Mouse (Mus musculus): ENCODE measurements around the gene H2-DMa.
A peak's percentile ranks its signal among the peaks of the same experiment; 100 is the strongest.

The H2-DMa gene

DNA sequence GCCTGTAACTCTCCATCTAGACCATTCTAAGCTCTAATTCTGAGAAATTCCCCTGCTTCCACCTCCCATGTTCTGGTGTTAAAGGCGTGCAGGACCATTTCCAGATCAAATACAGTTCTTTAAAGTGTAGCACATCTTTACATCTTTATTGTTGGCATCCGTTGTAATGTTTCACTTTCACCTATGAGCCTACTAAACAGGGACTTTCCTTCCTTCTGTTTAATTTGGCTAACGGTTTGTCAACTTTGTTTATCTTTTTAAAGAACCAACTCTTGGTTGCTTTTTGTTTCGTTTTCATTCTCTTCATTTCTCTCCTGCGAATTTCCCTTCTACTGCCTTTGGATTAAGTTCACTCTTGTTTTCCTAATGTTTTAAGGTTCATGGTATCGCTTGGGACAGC, 16.5 kb upstream of the H2-DMa start:
- DNase-seq (ENCODE audit: low read depth, low spot score): no peak

DNA sequence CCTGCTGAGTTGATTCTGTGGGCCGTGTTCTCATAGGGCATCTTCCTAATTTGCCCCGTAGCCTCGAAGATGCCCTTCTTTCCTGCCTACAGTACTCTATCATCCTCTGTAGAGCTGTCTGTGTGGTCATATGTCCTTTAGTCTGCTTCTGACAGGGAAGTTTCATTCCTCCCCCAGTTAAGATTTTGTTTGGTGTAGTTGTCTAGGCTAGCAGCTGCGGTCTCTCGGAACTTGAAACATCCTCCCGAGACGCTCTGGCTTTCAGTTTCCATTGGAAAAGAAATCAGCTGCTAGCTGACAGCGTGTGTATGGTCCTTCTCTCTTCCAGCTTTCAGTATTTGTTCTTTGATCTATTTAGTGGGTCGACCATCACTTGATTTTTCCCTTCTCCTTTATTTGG, 14.5 kb upstream of the H2-DMa start:
- DNase-seq (ENCODE audit: low read depth, low spot score): no peak

DNA sequence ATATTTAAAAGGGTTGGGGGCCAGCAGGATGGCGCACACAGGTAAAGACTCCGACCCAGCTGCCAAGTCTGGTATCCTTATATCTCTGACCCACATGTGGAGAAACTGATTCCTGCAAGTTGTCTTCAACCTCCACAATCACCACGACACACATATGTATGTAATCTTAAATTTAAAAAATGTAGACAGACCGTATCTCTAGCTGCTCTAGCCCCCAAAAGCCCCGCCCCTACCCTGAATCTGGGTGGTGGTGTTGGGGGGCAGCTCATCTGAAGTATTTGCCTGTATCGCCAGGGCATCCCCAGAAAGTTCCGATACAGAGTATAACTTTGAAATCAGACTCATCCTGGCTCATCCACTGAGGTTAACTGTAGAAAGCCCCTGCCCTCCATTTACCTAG, 12.8 kb upstream of the H2-DMa start:
- no peak for DNase-seq (ENCODE audit: low read depth, low spot score)

DNA sequence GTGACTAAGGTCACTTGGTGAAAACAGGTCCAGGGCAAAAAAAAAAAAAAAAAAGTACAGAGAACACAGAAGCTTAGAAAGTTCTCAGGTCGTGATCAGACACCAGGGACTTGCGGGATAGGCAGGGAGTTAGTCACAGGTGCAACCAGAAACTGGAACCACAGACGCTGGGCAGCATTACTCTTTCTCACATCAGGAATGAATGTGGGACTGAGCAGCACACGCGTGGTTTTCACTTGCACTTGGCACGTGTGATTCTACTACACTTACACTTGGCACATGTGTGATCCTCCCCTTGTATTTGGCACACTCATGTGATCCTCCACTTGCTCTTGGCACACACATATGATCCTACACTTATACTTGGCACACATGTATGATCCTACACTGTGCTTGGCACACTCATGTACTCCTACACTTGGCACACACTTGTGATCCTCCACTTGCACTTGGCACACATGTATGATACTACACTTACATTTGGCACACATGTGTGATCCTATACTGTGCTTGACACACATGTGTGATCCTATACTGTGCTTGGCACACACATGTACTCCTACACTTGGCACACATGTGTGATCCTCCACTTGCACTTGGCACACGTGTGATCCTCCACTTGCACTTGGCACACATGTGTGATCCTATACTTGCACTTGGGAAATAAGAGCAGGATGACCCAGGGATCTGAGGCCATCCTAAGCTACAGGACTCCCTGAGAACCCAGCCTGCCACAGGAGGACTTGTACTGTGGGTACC, 12.1 kb upstream of the H2-DMa start:
- no peak for DNase-seq (ENCODE audit: low read depth, low spot score)

DNA sequence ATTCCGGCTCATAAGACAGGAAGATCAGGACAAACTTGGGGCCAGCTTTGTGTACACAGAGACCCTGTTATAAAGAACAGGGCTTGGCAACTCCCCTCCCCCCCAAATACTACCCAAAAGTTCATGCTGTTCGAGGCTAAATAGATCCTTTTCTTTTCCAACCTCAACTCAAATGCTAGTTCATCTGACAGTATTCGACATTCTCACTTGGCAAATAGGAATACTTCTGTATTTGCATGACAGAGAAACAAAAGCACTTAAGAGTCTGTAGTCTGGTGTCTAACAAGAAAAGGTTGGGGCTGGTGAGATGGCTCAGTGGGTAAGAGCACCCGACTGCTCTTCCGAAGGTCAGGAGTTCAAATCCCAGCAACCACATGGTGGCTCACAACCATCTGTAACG, 10.9 kb upstream of the H2-DMa start:
- DNase-seq (ENCODE audit: low read depth, low spot score): no peak

DNA sequence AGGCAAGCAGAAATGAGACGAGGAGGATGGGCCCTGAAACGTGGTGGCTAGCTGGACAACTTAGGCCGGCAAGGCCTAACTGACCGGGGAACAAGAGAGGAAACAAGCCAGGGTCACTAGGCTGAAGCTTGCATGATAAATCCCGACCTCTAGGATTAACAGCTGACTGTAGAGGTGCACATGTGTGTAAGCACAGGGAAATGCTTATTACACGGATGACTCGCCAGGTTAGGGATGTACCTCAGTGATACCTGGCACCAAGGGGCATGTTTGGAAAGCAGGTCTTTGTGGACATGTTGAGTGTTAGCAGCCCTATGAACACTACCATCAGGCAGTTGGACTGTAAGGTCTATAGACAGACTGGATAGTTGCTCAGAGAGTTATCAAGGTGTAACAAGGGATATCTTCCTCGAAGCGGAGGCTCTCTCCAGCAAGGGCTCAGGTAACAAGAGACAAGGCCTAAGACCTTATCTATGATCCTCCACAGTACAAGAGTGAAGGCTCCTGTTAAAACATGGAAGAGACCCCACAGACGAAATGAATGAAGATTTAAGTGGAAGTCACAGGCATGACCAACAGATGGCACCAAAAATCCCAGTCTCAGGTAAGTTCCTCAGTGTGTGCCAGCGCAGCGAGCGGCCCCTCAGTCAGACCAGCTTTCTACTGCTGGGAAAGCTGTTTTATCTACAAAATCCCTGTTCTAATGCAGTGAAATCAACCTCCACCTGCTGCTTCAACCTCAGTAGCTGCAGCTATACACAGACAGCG, 10.1 kb upstream of the H2-DMa start:
- DNase-seq (ENCODE audit: low read depth, low spot score): peak; percentile 69

DNA sequence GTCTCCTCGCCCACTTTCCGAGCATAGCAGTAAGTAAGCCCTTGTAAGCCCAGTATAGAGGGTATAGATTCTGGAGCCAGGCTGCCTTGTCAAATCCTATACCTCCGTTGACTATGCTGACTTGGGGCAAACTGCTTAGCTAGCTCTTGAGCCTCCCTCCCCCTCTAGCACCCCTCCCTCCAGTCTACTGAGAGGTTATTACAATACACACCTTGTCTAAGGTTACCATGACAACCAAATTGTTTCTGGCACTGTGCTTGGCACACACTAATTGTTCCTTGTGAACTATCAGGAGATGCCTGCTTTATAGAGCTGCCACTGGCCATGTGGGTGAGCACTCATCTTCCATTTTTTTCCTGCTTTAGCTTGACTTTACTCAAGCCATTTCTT, 9.5 kb upstream of the H2-DMa start:
- DNase-seq (ENCODE audit: low read depth, low spot score): peak; percentile 49

DNA sequence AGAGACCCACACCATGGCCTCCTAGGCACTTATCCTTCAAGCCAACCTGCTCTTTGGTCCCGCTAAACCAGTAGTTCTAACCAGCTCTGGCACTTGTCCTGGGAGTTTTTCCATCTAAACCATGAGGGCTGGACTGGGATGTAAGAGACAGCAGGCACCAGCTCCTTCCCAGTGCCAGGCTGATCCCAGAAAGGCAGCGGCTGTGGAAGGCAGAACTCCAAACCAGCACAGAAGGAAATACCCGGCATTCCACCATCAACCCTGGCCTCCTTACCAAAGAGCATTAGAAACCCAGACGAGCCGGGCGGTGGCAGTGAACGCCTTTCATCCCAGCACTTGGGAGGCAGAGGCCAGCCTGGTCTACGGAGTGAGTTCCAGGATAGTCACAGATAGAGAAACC, 9.0 kb upstream of the H2-DMa start:
- no peak for DNase-seq (ENCODE audit: low read depth, low spot score)

DNA sequence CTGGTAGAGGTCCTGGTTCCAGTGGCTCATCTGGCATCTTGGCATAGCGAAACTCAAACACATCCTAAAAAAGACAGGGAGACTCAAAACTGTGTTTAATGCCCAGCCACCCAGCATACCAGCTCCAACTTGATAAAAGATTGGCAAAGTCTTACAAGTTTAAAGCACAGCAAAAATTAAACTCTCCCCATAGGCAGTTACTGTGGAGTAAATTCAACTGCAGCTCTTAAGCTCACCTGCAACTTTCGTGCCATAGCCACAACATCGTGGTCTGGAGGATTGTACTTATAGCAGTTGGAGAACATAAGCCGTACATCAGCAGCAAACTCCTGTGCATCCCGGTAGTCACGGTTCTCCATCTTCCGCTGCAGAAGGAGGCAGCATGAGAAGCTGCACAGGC, 5.2 kb upstream of the H2-DMa start:
- DNase-seq (ENCODE audit: low read depth, low spot score): no peak

DNA sequence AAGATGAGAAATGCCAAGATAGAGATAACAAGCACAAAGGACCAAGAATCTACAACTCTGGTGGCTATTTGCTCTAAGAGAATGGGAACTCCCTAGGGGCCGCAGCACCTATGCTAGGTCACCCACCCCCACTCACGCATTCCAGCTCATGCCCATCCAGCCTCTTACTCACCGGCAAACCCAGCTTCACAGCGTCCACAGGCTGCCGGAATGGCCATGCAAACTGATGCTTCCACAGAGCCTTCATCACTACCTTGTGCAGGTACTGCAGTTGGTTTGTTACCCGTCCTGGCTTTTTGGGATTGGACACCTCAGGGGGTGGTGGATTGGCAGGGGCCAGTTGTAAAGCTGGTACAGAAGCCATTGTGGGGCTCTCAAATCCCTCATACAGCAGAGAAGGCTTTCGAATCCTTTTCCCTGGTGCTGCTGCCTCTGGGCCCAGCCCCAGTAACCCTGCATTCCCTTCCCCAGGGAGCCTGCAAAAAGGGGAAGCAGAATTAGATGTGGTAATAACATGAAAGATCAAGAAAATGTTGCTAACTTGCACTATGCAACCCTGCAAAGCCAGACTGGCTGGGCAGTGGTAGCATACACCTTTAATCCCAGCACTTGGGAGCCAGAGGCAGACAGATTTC, 2.5 kb upstream of the H2-DMa start:
- no peak for DNase-seq (ENCODE audit: low read depth, low spot score)

DNA sequence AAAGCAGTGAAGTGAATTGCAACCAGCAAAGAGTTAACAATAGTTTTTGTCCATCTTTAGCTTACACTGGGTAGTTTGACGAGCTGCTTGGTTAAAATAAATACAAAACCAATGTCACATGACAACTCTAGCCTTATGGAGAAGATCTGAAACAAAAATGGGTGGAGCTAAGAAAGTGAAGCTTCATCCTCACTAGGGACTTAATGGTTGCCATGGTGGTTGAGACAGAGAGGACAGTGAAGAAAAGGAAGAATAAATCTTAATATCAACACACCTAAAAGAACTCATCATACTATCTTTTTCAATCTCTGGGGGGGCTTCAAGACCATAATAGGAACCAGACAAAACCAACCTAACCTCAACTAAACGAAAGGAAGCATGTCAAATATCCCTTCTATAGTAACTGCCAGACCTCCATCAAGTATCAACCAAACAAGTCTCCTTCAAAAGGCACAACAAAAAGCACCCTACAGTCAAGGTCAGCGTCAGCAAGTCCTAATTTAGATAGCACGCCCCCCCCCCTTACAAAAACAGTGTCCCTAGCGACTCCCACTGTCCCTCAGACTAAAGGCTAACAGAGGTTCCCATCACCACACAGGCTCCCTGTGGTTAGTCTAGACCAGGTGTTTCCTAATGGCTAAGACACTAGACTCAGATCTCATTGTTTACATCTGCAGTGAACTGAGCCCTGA, 1.8 kb upstream of the H2-DMa start:
- peak; percentile 49 for DNase-seq (ENCODE audit: low read depth, low spot score)

DNA sequence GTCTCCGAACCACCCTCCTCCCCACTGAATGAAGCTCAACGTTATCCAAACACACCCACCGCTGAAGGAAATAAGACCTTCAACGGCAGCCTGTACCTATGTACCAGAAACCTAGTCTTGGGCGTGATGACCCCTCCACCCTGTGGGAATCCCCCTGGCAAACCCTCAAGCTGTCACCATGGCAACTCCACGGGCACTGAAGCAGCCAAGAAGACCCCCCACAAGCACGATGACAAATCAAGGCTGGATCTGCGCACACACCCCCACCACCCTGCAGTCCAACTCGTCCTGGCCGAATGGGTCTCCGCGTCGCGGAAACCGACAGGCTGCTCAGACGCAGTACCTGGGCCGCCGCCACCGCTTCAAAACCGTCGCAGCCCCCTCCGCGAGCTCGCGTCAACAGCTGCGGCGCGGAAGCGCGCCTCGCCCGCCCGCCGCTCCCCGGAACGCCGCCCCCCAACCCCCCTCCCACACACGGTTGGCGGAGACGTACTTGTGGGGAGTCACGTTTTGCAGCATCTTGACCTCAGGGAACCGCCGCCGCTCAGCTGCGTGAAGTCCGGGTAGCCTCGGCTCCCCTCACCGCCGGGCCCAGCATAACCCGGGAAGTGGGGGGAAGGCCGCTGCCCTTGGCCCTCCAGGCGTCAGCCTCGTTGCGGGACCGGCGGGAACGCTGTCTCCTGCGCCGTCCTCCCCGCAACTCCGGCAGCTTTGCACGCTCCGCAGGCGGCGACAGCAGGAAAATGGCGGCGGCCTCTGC, 1.0 kb upstream of the H2-DMa start:
- DNase-seq (ENCODE audit: low read depth, low spot score): peak; percentile 48

DNA sequence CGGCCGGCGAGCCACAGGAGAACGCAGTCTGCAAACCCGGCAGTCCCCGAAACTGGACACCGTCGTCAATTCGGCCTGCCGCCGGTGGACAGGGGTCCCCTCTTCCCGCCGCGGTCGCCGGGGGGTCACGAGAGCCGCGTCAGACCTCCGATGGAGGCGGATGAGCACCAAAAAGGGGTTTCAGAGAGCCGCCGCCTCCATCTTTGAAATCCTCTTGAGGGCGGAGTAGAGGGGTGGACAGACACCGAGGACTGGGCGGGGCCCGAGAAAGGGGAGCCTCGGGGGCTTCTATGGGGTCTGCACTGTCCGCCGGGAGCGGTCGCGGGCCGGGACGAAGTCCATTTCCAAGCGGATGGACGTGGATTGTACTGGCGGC, 480 bp upstream of the H2-DMa start:
- no peak for DNase-seq (ENCODE audit: low read depth, low spot score)

DNA sequence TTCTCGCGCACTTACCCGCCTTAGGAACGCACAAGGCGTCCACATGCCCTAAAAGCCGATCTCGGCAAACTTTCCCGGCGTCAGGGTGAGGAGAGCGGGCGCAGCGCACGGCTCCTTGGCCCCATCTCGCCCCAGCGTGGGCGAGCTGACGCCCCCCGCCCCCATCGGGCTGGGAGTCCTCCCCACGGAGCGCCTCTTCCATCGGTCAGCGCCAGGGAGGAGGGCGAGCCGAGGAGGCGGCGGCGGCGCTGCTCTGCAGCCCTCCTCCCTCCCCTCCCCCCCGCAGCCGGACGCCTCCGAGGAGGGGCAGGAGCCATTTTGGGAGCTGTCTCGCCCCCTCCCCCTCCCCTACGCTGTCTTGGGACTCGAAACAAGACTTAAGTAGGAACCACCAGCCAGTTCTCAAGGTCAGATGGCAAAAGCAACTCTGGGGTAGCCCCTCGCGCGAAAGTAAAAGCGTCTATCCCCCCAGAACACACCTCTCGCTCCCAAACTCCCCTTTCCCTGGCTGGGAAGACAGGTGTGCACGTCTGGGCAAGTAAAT, 911 bp downstream of the H2-DMa start:
- peak; percentile 97 for DNase-seq (ENCODE audit: low read depth, low spot score)

DNA sequence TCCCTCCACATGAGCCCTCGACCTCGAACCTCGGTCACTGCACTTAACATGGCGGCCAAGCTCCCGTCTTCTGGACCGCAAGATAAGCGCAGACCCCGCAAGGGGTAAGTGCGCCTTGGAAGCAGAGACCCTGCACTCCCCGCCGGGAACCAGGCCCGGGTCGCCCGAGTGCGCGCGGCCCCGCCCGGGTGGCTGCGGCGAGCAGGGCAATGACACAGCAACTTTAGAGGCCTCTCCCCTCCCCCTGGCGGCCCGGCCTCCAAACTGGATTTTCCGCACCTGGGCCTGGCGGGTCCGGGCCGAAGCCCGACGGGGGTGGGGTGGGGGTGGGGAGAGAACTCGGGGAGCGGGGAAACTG, 1.5 kb downstream of the H2-DMa start:
- no peak for DNase-seq (ENCODE audit: low read depth, low spot score)

DNA sequence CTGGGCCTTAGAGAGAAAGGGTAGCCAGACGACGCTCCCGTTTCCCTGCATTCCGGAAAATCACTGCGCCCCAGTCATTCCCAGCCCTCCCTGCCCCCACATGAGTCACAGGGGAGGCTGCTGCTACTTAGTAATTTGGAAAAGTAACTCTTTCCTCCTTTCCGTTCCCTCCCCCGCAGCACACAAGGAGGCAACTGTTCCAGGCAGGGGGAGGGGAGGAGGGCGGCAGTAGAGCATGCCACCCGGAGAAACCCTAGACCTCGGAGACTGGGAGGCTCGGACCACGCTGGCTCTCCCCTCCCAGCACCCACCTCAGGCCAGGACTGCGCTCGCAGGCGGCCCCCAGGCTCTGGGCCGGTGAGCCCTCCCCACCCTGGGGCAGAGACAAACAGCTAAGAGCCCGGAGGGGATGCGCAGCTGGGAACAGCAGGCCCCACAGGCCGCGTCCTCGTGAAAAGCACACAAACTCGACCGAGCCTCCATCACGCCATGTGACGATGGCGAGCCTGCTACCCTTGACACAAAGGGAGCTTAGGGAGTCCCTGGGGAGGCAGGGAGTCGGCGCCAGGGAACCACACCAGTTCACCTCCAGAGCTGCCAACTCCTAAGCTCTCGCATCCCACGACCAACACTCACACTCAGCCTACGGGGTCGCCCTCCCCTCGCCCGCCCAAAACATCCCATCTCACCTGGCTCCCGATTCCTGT, 2.0 kb downstream of the H2-DMa start:
- DNase-seq (ENCODE audit: low read depth, low spot score): peak; percentile 97

DNA sequence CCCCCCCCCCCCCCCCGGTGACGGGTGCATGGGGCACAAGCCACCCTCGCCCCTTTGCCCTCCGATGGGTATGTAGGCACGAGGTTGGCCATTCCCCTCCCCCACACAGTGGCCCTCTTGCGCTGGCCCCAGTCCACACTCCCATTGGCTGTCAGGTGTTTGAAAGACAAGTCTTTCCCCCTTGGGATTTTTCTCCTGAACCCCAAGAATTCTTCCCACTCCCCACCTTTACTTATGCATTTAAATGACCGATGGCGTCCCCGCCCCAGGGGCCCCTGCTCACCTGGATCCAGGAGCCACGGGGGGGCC, 2.5 kb downstream of the H2-DMa start:
- peak; percentile 79 for DNase-seq (ENCODE audit: low read depth, low spot score)

DNA sequence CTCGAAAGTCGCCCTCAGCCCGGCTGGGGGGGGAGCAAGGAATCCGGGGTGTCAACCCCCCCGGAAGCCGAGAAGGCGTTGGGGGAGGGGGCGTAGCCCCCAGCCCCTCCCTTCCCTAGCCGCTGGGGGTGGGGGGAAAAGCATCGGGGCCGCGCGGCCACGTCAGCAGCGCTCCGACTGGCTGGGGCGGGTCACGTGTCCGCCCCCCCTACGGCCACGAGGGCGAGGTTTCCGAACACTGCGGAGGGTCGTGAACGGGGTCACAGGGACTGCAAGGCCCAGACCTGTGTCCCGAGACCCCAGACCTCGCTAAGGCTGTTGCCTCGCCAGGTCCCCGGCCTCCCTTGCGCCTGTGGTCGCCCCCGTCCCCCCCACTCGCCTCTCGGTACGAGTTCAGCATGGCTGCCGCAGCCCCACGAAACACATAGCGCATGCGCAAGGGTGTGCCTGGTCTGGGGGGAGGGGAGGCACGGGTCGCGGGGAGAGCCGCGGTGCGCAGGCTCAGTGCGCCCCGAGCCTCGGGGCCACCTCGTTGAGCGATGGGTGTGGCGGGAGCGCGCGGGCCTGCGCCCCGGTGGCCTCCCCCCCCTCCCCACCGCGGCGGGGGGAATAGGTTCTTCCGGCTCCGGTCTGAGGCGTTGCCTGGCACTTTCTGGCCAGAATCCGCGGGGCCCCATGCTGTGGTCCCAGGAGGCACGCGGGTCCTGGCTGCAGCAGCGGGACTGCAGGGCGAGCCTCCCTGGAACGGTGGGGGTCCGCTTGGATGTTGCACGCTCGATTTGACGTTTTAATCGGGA, 3.0 kb downstream of the H2-DMa start, which contains the start of gene Brd2:
Gene Brd2, minus strand, starts transcription at position 447 of the 797 bp plus-strand sequence.
- peak; percentile 98 for DNase-seq (ENCODE audit: low read depth, low spot score)

DNA sequence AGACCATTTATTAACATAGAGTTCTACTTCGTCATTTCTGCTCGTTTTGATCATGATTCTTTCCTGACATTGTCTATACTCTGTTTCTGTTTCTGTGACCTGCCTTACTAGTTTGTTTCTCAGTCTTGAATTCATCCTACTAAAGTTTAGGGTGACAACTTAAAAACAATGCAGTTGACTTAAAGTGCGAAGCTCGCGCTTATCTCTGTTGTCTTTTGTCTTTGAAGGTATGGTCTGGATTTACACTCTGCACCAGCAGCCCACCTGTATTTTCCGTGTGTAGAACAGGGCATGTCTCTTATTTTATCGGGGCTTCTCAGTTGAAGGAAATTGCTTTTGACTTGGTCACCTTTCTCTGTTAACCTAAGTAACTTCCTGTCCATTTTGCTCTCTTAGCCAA, 3.8 kb downstream of the H2-DMa start:
- no peak for DNase-seq (ENCODE audit: low read depth, low spot score)

DNA sequence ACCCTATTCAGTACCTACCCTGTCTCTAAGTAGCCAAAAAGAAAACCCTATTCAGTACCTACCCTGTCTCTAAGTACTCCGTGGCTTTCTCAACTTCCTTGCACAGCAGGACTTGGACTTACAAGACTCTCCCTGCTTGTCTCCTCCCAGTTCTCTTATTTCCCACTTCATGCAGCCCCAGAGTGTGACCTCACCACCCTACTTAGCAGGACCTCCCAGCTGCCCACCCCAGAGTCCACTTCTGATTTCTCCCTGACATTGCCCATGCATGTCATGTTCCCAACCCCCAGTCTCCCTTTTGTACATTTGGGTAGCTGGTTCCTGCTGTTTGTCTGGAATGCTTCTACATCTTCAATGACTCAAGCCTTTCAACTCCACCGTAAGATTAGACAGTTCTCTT, 4.2 kb downstream of the H2-DMa start:
- no peak for DNase-seq (ENCODE audit: low read depth, low spot score)
